Mouse (Mus musculus) left cerebral cortex, adult 18-20 months (tissue): ENCODE data around the gene Cfap54. TPM values are rescaled to one million over a fixed set of nuclear protein-coding genes. Genes with fewer than 3 reads are reported as not detected.

Experiments
- DNase-seq, 2 experiments: peaks; one replicate each; pipeline ENCODE4 v3.0.0; 2021 to 2022; ENCODE audit warnings: low spot score in 2 of 2, mixed read lengths in 1 of 2
- total RNA-seq, 2 experiments: library from RNA; stranded (reverse); gene quantifications; 2 replicates each; pipeline ENCODE4 v1.2.3; 2021

The Cfap54 gene
- total RNA-seq, 2 experiments from 2014 or later: 19.6 to 23.7 TPM

DNA sequence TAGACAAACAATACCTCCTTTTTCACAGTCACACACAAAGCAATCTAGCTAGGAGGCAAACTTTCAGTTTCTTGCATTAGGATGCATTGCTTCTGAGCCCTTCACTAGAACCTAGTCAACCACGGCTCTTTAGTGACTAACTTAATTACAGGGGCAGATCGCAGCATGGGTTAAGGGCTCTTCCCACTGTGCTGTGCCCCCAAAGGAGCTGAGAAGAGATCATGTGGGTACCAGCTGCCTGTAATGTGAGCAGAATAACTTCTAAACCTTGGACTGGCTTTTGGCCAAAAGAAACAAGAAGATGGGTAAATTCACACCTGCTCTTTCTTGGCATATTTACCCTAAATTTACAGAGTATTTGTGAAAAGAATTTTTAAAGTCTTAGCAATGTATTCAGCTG, 291.2 kb downstream of the Cfap54 start:
- no peak for DNase-seq

DNA sequence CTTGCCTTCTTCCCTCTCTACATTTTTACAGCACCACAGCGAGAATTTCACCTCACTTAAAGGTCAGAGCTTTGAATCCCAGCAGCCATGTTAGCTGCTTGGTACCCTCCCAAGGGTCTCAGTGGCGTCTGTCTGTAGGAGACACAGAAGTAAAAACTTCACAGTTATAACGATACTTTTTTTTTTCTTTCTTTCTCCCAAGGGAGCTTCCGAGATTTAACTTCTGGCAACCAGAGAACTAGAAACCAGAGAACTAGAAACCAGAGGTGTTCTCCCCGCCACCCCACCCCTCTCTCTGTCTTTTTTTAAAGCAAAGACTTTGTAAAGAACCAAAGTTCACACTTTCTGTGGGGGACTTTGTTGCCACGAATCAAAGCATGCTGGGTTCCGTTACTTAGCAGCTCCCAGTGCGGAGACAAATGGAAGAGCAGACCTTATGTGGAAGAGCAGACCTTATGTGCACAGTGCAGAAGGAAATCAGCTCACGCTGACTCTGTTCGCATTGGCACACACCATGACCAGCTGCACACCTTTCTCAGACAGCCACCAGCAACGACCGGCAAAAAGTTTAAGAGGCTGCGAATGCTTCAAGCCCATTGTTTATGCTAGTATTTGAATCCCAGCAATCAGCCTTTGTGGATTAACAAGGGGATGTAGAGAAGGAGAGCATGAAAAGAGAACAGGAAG, 292.9 kb downstream of the Cfap54 start:
- DNase-seq: no peak

DNA sequence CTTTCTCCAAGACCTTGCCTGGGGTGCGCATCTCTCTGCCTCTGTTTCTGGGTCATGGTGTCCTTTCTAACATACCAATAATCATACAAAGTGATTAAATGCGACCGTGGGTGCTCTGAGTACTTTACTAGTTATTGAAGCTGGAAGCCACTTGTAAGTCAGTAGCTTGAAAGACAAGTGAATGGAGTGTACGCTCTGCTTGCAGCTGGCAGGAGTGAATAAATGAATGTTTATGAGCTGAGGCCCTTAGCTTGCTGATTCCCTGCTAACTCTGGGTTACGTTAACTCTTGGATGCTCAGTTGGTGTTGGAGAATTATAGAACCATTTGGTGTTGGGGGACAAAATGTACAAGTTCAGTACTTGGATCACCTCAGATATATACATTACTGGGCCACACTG, 298.7 kb downstream of the Cfap54 start:
- no peak for DNase-seq

DNA sequence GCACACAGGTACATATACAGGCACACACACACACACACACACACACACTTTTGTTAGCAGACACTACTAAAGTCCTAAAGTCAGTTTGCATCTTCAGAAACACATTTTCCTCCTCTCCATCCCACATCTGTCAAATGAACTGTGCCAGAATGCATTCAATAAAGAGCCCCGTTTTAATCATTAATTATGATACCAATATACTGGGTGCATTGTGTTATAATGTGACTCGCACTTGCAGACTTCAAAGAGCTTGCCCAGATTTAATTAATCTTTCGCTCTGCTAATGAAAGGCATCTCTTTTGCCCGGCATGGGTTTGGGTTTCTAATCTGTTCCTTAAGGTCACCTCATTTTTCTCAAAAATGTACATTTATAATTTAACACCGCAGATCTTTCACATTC, 327.1 kb downstream of the Cfap54 start:
- DNase-seq: no peak

DNA sequence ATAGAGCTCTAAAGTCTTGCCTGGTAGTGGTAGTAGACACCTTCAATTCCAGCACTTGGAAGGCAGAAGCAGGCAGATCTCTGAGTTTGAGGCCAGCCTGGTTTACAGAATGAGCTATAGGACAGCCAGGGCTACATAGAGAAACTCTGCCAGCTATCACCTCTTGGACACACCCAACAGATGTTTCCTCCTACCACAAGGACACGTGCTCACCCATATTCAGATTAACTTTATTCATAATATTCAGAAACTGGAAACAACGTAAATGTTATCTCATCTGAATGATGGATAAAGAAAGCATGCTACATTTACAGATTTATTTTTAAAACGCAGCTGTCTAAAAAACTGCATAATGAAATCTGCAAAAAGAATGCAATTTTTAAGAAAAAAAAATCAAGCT, 351.1 kb downstream of the Cfap54 start:
- DNase-seq: no peak

DNA sequence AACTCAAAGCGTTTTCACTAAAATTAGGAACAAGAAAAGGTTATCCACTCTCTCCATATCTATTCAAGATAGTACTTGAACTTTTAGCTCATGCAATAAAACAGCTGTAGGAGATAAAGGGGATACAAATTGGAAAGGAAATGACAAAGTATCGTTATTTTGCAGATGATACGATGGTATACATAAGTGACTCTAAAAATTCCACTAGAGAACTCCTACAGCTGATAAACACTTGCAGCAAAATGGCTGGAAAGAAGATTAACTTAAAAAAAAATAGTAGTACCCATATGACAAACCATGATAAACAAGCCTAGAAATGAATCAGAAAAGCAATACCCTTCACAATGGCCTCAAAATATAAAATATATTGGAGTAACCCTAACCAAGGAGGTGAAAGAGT, 352.7 kb downstream of the Cfap54 start:
- no peak for DNase-seq

Other genes starting within 250 kb of the Cfap54 start
- 100 to 1,000 TPM; 220 to 224 TPM for gene Cdk17, start 79.3 kb upstream of the Cfap54 start, total RNA-seq
- gene Elk3, start 229.5 kb upstream of the Cfap54 start, total RNA-seq: 1 to 10 TPM; 8.7 to 9.5 TPM